Mouse (Mus musculus) CH12F3 (cell line): ENCODE measurements around the gene Fabp1.

ENCODE experiments used
- in situ Hi-C: fragments of 300-500 bp; cut with MboI; formaldehyde crosslinking; loops from 2 replicates; pipeline ENCODE4 v1.14.3; 2020; ENCODE audit warnings: low sequenced_read_pairs

Gene Fabp1

GRCm38 (mm10) chr6:71208691-71209090 lies 9.1 kb downstream of the Fabp1 start:
- in situ Hi-C loops = no loop called here

GRCm38 (mm10) chr6:71211917-71212316 lies 12.3 kb downstream of the Fabp1 start:
- in situ Hi-C loops = no loop called here

- in situ Hi-C loops = no loop called here
These were observed 12.8 kb downstream of the Fabp1 start for GRCm38 (mm10) chr6:71212471-71212870.

GRCm38 (mm10) chr6:71221501-71221900 lies 21.9 kb downstream of the Fabp1 start:
- in situ Hi-C loops = no loop called here

DNA sequence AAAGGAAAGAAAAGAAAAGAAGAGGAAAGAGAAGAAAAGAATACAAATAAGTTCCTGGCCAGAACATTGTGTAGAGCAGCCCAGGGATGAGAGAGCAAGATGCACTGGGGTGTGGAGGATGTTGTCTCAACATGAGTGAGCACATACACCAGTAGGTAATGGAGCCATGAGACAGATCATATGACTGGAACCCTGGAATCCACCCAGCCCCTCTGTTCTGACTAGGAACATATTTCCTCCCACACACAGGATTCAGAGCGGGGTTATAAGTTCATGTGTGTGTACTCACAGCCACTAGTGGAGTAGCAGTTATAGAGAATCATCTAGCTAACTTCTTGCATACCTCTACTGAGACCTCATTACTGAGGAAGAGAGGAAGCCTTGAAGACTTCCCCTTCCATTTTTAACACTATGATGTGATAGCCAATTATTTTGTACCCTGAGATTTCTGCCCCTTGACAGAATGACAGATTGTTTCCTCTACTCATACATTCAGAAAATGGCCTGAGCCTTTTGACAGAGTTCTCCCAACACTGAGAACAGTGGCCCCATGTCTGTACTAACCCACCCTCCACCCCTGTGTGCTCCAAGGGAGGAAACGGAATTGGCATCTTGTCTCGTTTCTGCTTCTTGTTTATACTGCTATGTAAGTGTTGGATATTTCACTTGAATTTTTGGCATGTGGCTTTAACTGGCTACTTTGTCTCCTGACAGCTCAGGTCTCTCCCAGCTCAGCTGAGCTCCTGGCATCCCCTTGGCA lies 24.7 kb downstream of the Fabp1 start:
- in situ Hi-C loops = no loop called here

DNA sequence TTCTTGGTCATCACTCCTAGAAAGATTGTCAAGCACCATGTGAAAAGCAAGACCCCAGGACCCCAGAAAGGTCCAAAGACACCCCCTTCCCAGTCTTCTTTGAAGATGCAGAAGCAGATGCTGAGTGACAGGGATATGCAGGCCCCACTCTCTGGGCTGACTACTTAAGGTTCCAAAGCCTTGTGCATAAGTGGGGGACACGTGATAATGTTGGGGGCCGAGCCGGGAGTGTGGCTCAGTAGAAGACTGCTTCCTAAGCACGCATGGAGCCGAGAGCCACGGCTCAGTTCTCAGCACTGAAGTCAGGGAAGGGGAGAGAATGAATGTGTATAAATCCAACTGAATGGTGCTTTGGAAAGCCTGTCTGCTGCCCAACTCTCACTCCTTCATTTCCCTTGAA lies 26.9 kb downstream of the Fabp1 start:
- in situ Hi-C loops = no loop called here

DNA sequence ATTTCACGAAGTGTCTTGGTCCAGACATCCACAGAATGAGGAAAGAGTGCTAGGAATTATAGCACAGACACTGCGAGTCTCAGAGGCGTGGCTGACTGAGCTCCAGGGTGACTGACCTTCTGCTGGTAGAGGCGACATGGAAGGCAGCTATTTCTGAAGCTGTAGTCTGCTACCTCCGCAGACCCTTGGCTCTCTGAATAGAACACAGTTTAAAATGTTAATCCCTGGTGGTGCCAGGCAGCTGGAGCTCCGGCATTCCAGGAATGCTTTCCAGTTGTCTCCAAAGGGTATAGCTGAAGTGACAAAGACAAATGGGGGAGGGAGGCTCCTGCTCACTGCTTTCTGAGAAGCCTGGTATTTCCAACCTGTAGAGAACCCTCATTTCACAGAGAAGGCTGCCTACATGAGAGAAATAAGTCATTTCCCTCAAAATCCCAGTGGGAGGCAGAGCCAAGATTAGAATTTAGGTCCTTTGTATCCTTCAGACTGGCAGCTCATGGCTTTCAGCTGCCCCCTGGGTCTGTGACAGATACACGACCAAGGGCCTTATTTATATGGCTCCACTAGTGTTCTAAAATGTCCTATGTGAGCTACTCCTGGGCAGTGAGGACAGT lies 27.6 kb downstream of the Fabp1 start:
- in situ Hi-C loops = no loop called here

DNA sequence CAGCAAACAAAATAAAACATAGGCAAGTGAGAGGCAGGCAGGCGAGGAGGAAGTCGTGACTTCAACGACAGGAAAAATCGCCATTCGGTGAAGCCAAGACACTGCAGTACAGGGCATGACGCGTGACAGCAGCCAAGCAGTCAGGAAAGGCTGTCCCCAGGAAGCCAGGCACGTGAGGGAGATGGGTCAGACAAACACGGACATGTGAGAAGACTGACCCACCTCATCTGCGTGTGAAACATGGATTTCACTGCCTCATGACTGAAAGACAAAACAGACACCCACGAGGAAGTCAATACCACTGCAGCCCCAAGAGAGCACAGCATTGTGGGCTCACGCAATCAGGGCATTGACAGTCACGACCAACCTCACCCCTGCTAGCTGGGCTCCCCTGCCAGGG lies 35.5 kb downstream of the Fabp1 start:
- in situ Hi-C loops = no loop called here

GRCm38 (mm10) chr6:71235944-71236343 lies 36.3 kb downstream of the Fabp1 start:
- in situ Hi-C loops = no loop called here

DNA sequence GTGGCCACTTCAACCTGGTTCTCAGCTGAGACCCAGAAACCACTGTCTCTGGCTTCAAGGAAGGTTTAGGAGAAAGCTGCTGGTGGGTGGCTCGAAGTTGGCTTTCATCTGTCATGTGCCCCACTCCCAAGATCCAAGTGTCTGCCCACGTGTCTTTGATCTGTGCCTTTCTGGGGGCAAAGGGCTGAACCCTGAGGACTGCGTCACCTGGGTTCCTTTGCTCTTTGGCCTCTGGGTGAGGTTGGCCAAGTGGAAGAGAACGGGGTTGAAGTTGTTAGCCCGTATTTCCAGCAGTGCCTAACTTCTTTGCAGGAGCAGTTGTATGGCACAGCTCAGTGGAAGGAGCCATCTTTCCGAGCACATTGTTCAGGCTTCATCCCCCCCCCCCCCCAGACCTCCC lies 36.9 kb downstream of the Fabp1 start:
- in situ Hi-C loops = no loop called here

GRCm38 (mm10) chr6:71237031-71237431 lies 37.4 kb downstream of the Fabp1 start:
- in situ Hi-C loops = no loop called here

GRCm38 (mm10) chr6:71239069-71239750 lies 39.6 kb downstream of the Fabp1 start:
- in situ Hi-C loops = no loop called here

- in situ Hi-C loops = no loop called here
These were observed 41.2 kb downstream of the Fabp1 start for GRCm38 (mm10) chr6:71240831-71241230.

- in situ Hi-C loops = no loop called here
These were observed 43.2 kb downstream of the Fabp1 start for GRCm38 (mm10) chr6:71242811-71243210.

DNA sequence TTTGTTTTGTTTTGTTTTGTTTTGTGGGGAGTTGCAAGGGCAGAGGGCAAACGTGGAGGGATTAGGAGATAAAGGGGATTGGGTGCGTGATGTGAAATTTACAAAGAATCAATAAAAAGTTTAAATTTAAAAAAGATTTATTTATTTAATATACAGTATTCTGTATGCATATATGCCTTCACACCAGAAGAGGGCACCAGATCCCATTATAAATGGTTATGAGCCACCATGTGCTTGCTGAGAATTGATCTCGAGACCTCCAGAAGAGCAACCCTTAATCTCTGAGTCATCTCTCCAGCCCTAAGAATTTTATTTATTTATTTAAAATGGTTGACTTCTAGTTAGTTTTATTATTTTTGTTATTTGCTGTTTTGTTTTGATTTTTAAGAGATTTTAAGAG lies 43.6 kb downstream of the Fabp1 start:
- in situ Hi-C loops = no loop called here

DNA sequence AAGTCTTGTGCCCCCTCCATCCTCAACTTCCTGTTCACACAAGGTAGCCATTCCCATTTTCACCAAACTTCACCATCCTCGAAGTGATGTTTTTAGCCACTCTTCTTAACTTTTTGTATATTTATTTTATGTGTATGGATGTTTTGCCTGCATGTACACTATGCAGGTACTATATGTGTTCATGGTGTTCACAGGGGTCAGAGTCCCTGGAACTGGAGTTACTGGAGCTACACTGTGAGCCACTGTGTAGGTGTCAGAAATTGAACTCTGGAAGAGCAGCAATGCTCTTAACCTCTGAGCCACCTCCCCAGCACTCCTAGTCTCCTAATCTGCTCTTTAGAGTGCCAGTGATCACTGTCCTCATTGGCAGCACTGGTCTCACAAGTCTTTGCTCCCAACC lies 48.8 kb downstream of the Fabp1 start:
- in situ Hi-C loops = no loop called here

DNA sequence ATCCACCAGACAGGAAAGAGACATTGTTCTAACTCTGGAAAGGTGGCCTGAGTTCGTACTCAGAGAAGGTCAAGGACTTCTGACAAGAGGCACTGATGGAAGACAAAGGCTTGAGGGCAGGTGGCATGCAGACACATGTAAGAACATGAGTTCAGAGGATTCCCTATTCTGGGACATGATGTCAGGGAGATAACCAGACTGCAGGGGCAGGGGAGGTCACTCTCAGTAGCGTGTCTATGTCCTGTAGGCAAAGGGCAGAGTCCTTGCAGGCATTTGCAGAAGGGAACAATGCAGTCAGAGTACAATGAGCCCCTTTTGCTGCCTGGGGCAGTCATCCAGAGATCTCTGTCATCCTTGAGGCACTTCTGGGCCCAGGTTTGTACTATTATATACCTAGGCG lies 50.0 kb downstream of the Fabp1 start:
- in situ Hi-C loops = no loop called here

DNA sequence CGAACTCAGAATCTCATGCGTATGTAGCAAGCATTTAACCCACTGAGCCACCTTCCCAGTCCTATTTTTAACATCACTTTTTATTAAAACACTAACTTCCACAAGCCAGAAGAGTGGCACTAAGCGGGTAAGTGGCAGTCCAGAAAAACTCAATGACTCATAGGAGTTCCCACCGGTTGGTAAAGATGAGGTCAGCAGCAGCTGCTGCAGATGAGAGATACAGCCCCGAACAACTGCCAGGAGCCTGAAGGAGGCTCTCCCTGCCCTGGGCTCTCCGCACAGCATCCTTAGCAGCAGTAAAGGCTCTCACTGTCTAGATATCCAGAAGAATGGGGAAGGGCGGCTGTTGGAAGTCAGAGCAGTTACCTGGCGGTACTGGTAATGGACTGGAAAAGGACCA lies 51.3 kb downstream of the Fabp1 start:
- in situ Hi-C loops = no loop called here

DNA sequence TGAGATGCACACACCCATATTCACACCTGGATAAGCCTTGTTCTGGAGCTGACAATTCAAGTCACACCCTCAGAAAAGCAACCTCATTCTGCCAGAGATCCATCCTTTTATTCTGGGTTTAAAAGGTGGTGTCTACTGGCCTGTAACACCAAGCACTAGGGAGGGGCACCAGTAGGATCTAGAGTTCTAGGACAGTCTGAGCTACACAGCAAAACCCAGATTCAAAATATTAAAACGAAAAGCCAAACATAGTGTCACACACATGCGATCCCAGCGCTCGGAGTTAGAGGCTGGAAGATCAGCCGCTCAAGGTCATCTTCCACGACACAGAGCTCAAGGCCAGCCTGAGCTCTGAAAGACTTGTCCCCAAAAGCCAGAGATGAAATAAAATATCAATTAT lies 54.8 kb downstream of the Fabp1 start:
- in situ Hi-C loops = no loop called here
